Mouse (Mus musculus) adipose tissue, adult 10 weeks (tissue): ENCODE data around the gene Baiap3. TPM values are rescaled to one million over a fixed set of nuclear protein-coding genes. Genes with fewer than 3 reads are reported as not detected.

Source experiments
- polyA plus RNA-seq: library from polyadenylated mRNA; stranded (reverse); fragments of 350-450 nt; fragmentation: Illumina TruSeq; extraction: RNeasy Lipid Tissue Mini Kit (QIAGEN cat#74804); gene quantifications from one replicate; pipeline ENCODE4 v1.2.3, GENCODE M21; 2014; ENCODE audit warnings: low read depth, low replicate concordance

Gene Baiap3
- polyA plus RNA-seq: 3.1 TPM

DNA sequence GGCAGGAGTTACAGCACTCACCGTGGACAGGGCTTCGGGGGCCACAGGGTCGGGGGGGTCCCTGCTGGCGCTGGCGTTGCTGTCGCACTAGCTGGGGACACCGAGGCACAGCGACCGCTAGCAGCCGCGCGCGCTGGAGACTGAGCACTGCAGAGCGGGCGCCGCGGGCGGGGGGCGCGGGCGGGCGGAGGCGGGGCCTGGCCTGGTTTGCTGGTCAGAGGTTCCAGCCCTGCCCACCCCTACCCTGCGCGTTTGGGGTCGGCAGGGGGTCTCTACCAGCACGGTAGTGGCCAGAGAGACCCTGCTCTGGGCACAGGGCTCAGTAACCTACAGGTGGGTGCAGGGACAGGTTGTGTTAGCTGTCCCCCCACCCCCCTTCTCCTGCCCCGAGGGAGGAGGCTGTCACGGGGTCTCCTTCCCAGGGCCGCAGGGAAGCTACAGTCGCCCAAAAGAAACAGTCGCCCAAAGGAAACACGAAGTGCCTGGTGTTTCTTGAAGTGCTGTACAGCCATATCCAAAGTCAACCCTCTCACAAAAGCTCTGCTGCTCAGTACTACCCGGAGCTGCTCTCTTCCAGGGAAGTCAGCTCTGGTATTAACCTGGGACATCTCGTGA is at the start of gene Baiap3:
Gene Baiap3, minus strand, starts transcription at position 225 of the 615 bp plus-strand sequence.

DNA sequence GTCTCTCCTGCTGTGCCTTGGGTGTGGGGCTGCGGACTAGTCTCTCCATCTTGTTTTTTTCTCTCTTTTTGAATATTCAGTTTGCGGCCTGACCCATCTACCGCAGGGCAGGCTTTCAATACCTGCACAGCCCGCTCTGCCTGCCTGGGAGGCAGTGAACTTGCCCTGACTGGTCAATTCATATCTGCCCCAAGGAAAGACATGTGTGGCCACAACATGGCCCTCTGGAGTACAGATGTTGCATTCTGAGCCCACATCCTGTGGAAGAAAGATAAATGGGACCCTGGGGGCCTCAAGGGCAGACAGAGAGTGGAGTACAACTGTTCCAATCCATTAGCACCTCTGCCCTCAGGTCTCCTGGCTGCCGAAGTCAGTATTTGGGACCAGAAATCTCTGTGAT is 41.9 kb upstream of the Baiap3 start, which contains the start of gene Prss34:
Gene Prss34, plus strand, starts transcription at position 301 of the 400 bp plus-strand sequence.

DNA sequence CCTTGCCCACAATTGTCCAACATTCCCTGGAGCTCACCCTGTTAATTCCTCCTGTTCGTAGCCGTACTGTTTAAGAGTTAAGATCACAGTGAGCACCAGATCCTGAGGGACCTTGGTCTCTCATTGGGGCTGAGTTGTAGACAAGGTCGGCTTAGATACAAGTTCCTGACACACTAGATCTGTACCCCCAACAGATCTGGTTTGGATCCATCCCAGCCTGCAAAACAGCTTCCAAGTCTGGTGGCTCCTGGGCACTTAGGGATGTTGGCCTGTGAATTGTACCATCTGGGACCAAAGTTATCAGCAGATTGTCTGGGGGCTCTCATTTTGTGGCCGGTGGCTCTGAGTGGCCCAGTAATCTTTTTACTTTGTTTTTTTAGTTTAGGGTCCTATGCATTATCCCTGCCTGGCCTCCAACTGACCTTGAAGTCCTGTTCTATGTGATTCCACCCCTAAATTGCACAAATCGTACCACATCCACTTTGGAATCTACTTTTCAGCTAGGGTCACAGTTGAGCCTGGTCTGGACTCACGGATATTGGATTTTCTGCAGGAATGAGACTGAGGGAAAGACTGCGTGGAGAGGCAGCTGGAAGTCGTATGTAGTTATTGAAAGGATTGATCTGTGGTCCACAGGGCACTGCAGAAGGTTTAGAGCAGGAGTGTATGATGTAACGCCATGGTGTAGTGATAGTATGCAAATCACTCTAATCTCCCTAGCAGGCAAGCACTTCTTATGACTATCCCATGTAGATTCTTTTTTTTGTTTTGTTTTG is 18.6 kb upstream of the Baiap3 start, which contains the start of gene Ube2i:
Gene Ube2i, minus strand, starts transcription at position 52 of the 776 bp plus-strand sequence.

DNA sequence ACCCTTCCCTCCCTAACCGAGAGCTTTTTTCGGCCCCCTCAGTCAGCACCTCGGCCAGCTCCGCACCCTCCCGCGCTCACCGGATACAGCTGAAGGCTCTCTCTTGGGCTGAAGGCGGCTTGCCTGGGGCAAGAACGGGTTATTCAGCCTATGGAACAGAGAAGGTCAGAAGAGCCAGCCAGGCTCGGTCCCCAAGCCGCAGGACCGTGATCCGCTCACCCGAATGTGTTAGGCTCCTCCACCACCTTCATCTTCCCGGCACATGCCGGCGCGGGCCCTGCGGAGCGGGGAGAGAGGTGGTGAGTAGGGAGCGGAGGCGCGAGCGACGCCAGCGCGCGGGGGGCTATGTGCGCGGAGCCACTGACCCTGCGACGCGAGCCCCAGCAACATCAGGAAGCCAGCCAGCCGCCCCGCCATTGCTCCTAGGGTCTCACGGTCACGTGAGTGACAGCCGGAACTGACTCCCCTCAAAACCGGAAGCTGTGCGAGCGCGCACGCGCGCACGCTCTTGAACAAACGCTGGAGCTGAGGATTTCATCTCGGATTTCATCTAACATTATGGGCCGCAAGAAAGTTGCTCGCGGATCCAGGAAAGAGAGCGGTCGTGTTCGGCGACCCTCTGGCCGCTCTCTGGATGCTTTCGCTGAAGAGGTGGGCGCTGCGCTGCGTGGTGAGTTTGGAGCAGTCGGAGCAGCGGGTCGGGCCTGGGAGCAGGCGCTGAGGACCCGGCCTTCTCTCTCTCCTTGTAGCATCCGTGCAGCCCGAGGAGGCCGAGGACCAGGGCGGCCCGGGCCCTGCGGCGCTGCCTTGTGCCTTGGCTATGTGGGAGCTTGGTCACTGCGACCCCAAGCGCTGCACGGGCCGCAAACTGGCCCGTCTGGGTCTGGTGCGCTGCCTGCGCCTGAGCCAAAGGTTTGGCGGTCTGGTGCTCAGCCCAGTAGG is 16.2 kb downstream of the Baiap3 start, which contains the start of the genes Gnptg and Tsr3:
Gene Gnptg, minus strand, starts transcription at position 430 of the 942 bp plus-strand sequence.
Gene Tsr3, plus strand, starts transcription at position 476 of the 942 bp plus-strand sequence.

Other genes with a start within 250 kb of the Baiap3 start
- 15.0 TPM for gene Cramp1l, start 240.6 kb downstream of the Baiap3 start, polyA plus RNA-seq
- 18.5 TPM for gene Ift140, start 240.3 kb downstream of the Baiap3 start, polyA plus RNA-seq
- 21.5 TPM for gene Tmem204, start 172.8 kb downstream of the Baiap3 start, polyA plus RNA-seq
- 26.1 TPM for gene Telo2, start 140.4 kb downstream of the Baiap3 start, polyA plus RNA-seq
- gene Ptx4, start 135.6 kb downstream of the Baiap3 start, polyA plus RNA-seq: not detected
- gene Clcn7, start 123.0 kb downstream of the Baiap3 start, polyA plus RNA-seq: 66.5 TPM
- 0.20 TPM for gene Ccdc154, start 93.9 kb downstream of the Baiap3 start, polyA plus RNA-seq
- gene Gm38655, start 80.9 kb downstream of the Baiap3 start, polyA plus RNA-seq: 1.1 TPM
- 12.7 TPM for gene BC003965, start 71.8 kb downstream of the Baiap3 start, polyA plus RNA-seq
- gene Unkl, start 68.0 kb downstream of the Baiap3 start, polyA plus RNA-seq: 13.4 TPM
- 42.7 TPM for gene Gnptg, start 16.2 kb downstream of the Baiap3 start, polyA plus RNA-seq
- gene Tsr3, start 16.2 kb downstream of the Baiap3 start, polyA plus RNA-seq: 19.2 TPM
- gene Ube2i, start 18.3 kb upstream of the Baiap3 start, polyA plus RNA-seq: 213 TPM
- 0.43 TPM for gene Prss34, start 42.0 kb upstream of the Baiap3 start, polyA plus RNA-seq
- gene Prss28, start 52.3 kb upstream of the Baiap3 start, polyA plus RNA-seq: not detected
- gene Prss29, start 62.3 kb upstream of the Baiap3 start, polyA plus RNA-seq: not detected
- gene Tpsab1, start 89.2 kb upstream of the Baiap3 start, polyA plus RNA-seq: 0.97 TPM
- 9.6 TPM for gene Tpsb2, start 109.9 kb upstream of the Baiap3 start, polyA plus RNA-seq
- gene Tpsg1, start 112.9 kb upstream of the Baiap3 start, polyA plus RNA-seq: not detected
- gene Cacna1h, start 177.4 kb upstream of the Baiap3 start, polyA plus RNA-seq: 15.1 TPM
- 5.9 TPM for gene Tekt4, start 198.3 kb upstream of the Baiap3 start, polyA plus RNA-seq
- gene Sstr5, start 240.9 kb upstream of the Baiap3 start, polyA plus RNA-seq: not detected